Mouse (Mus musculus): ENCODE data around the gene Tmco5. TPM values are rescaled to one million over a fixed set of nuclear protein-coding genes. Genes with fewer than 3 reads are reported as not detected.

The Tmco5 gene
- not detected in 2 replicates for polyA plus RNA-seq (2015; fragmentation: Nextera tagmentation; extraction: Ambion mirVana)

GRCm38 (mm10) chr2:116878391-116878790 lies at the start of gene Tmco5:
Tmco5 (plus strand) TSS chr2:116878691.
- no peak within 1 kb of the TSS for H3K9ac ChIP-seq
- no peak within 1 kb of the TSS for H3K4me3 ChIP-seq (replicated peaks)
- H3K9me3 ChIP-seq (replicated peaks) = no peaks in the 10 kb centered on the region
- no peaks in the 10 kb centered on the region for H3K36me3 ChIP-seq
- no peak within 1 kb of the TSS for H3K4me2 ChIP-seq (replicated peaks)
- 87% methylated on average over 3 of the region's 3 CpGs for WGBS
- H3K27ac ChIP-seq (replicated peaks) = no peak within 1 kb of the TSS
- no peaks in the 10 kb centered on the region for H3K4me1 ChIP-seq
- no peaks in the 10 kb centered on the region for H3K27me3 ChIP-seq
- ATAC-seq (ENCODE audit: insufficient number of reproducible peaks, low FRiP score, low TSS enrichment, low read depth) = no peak

GRCm38 (mm10) chr2:116831863-116832262 lies 46.6 kb upstream of the Tmco5 start:
- Histone ChIP-seq H3K36me3 (no peaks in the 10 kb centered on the region), H3K4me1 (no peaks in the 10 kb centered on the region), H3K4me3 (replicated peaks) (no peak overlapping the region), H3K9me3 (replicated peaks) (no peaks in the 10 kb centered on the region), H3K27ac (replicated peaks) (no peak overlapping the region), H3K27me3 (no peaks in the 10 kb centered on the region), H3K9ac (no peak overlapping the region), H3K4me2 (replicated peaks) (no peak overlapping the region)
- ATAC-seq (ENCODE audit: insufficient number of reproducible peaks, low FRiP score, low TSS enrichment, low read depth) = no peak
- WGBS = 73% methylated on average over 11 of the region's 11 CpGs

- Histone ChIP-seq H3K4me1 (no peaks in the 10 kb centered on the region), H3K9me3 (replicated peaks) (no peaks in the 10 kb centered on the region), H3K4me2 (replicated peaks) (no peak overlapping the region), H3K27me3 (no peaks in the 10 kb centered on the region), H3K36me3 (no peaks in the 10 kb centered on the region), H3K9ac (no peak overlapping the region), H3K27ac (replicated peaks) (no peak overlapping the region), H3K4me3 (replicated peaks) (no peak overlapping the region)
- 51% methylated on average over 3 of the region's 3 CpGs for WGBS
- no peak for ATAC-seq (ENCODE audit: insufficient number of reproducible peaks, low FRiP score, low TSS enrichment, low read depth)
Measured at GRCm38 (mm10) chr2:116837829-116838228, 40.7 kb upstream of the Tmco5 start.

GRCm38 (mm10) chr2:116838538-116839197 lies 39.8 kb upstream of the Tmco5 start:
- Histone ChIP-seq H3K27ac (replicated peaks) (no peak overlapping the region), H3K4me2 (replicated peaks) (no peak overlapping the region)

GRCm38 (mm10) chr2:116849980-116850636 lies 28.4 kb upstream of the Tmco5 start:
- Histone ChIP-seq H3K36me3 (no peaks in the 10 kb centered on the region), H3K9ac (no peak overlapping the region), H3K4me3 (replicated peaks) (no peak overlapping the region), H3K27me3 (no peaks in the 10 kb centered on the region), H3K27ac (replicated peaks) (no peak overlapping the region), H3K9me3 (replicated peaks) (no peaks in the 10 kb centered on the region), H3K4me2 (replicated peaks) (no peak overlapping the region), H3K4me1 (peaks cover 7% of the 10 kb centered on the region; the same call in 1 of the 2 replicates)
- no peak for ATAC-seq (ENCODE audit: insufficient number of reproducible peaks, low FRiP score, low TSS enrichment, low read depth)
- 89% methylated on average over 20 of the region's 20 CpGs for WGBS

More at GRCm38 (mm10) chr2:116838538-116839197, 39.8 kb upstream of the Tmco5 start:
- no peaks in the 10 kb centered on the region for H3K27me3 ChIP-seq
- H3K9me3 ChIP-seq (replicated peaks) = no peaks in the 10 kb centered on the region
- 38% methylated on average over 8 of the region's 8 CpGs for WGBS
- no peak for ATAC-seq (ENCODE audit: insufficient number of reproducible peaks, low FRiP score, low TSS enrichment, low read depth)
- H3K36me3 ChIP-seq = no peaks in the 10 kb centered on the region
- no peak overlapping the region for H3K4me3 ChIP-seq (replicated peaks)
- H3K4me1 ChIP-seq = no peaks in the 10 kb centered on the region
- no peak overlapping the region for H3K9ac ChIP-seq

- WGBS = 72% methylated on average over 4 of the region's 4 CpGs
- no peak overlapping the region for H3K27ac ChIP-seq (replicated peaks)
- no peak for ATAC-seq (ENCODE audit: insufficient number of reproducible peaks, low FRiP score, low TSS enrichment, low read depth)
- H3K9ac ChIP-seq = no peak overlapping the region
- H3K36me3 ChIP-seq = no peaks in the 10 kb centered on the region
- H3K4me2 ChIP-seq (replicated peaks) = no peak overlapping the region
- no peak overlapping the region for H3K4me3 ChIP-seq (replicated peaks)
- H3K9me3 ChIP-seq (replicated peaks) = no peaks in the 10 kb centered on the region
- no peaks in the 10 kb centered on the region for H3K27me3 ChIP-seq
- H3K4me1 ChIP-seq = peaks cover 7% of the 10 kb centered on the region; the same call in 1 of the 2 replicates
Measured at GRCm38 (mm10) chr2:116851356-116851755, 27.1 kb upstream of the Tmco5 start.

GRCm38 (mm10) chr2:116852249-116852648 lies 26.2 kb upstream of the Tmco5 start:
- no peak overlapping the region for H3K27ac ChIP-seq (replicated peaks)

GRCm38 (mm10) chr2:116858703-116859102 lies 19.8 kb upstream of the Tmco5 start:
- Histone ChIP-seq H3K4me1 (no peaks in the 10 kb centered on the region), H3K36me3 (no peaks in the 10 kb centered on the region), H3K27ac (replicated peaks) (no peak overlapping the region), H3K4me2 (replicated peaks) (no peak overlapping the region), H3K4me3 (replicated peaks) (no peak overlapping the region), H3K9ac (no peak overlapping the region), H3K9me3 (replicated peaks) (no peaks in the 10 kb centered on the region), H3K27me3 (no peaks in the 10 kb centered on the region)
- WGBS = 63% methylated on average over 6 of the region's 6 CpGs
- no peak for ATAC-seq (ENCODE audit: insufficient number of reproducible peaks, low FRiP score, low TSS enrichment, low read depth)

More at GRCm38 (mm10) chr2:116852249-116852648, 26.2 kb upstream of the Tmco5 start:
- no peak overlapping the region for H3K4me3 ChIP-seq (replicated peaks)
- 0 out of 2 replicates have a peak, but pooled peaks have one; percentile 29 for ATAC-seq (ENCODE audit: insufficient number of reproducible peaks, low FRiP score, low TSS enrichment, low read depth)
- no peak overlapping the region for H3K4me2 ChIP-seq (replicated peaks)
- no peaks in the 10 kb centered on the region for H3K27me3 ChIP-seq
- H3K36me3 ChIP-seq = no peaks in the 10 kb centered on the region
- 21% methylated on average over 5 of the region's 5 CpGs for WGBS
- H3K9ac ChIP-seq = no peak overlapping the region
- no peaks in the 10 kb centered on the region for H3K9me3 ChIP-seq (replicated peaks)
- peaks cover 7% of the 10 kb centered on the region; the same call in 1 of the 2 replicates for H3K4me1 ChIP-seq

GRCm38 (mm10) chr2:116876955-116877615 lies 1.4 kb upstream of the Tmco5 start:
- Histone ChIP-seq H3K27ac (replicated peaks) (no peak overlapping the region), H3K4me3 (replicated peaks) (no peak overlapping the region), H3K4me1 (no peaks in the 10 kb centered on the region), H3K36me3 (no peaks in the 10 kb centered on the region), H3K9me3 (replicated peaks) (no peaks in the 10 kb centered on the region), H3K4me2 (replicated peaks) (no peak overlapping the region), H3K27me3 (no peaks in the 10 kb centered on the region), H3K9ac (no peak overlapping the region)
- ATAC-seq (ENCODE audit: insufficient number of reproducible peaks, low FRiP score, low TSS enrichment, low read depth) = no peak
- whole genome bisulfite sequencing = 42% methylated on average over 9 of the region's 9 CpGs

- H3K9me3 ChIP-seq (replicated peaks) = no peaks in the 10 kb centered on the region
- no peak overlapping the region for H3K4me2 ChIP-seq (replicated peaks)
- no peaks in the 10 kb centered on the region for H3K36me3 ChIP-seq
- 84% methylated on average over 3 of the region's 3 CpGs for WGBS
- H3K4me1 ChIP-seq = no peaks in the 10 kb centered on the region
- ATAC-seq (ENCODE audit: insufficient number of reproducible peaks, low FRiP score, low TSS enrichment, low read depth) = no peak
- H3K4me3 ChIP-seq (replicated peaks) = no peak overlapping the region
- no peak overlapping the region for H3K27ac ChIP-seq (replicated peaks)
- H3K9ac ChIP-seq = no peak overlapping the region
- H3K27me3 ChIP-seq = no peaks in the 10 kb centered on the region
Measured at GRCm38 (mm10) chr2:116879730-116880129, 1.2 kb downstream of the Tmco5 start.

- 0 out of 2 replicates have a peak, but pooled peaks have one; percentile 30 for ATAC-seq (ENCODE audit: insufficient number of reproducible peaks, low FRiP score, low TSS enrichment, low read depth)
- H3K4me3 ChIP-seq (replicated peaks) = peak overlapping the region; percentile 35
Measured at GRCm38 (mm10) chr2:116893316-116893987, 15.0 kb downstream of the Tmco5 start.

More at GRCm38 (mm10) chr2:116893316-116893987, 15.0 kb downstream of the Tmco5 start:
- Histone ChIP-seq H3K9ac (no peak overlapping the region), H3K4me1 (peaks cover 10% of the 10 kb centered on the region; the same call in 1 of the 2 replicates), H3K4me2 (replicated peaks) (peak overlapping the region; percentile 66), H3K9me3 (replicated peaks) (no peaks in the 10 kb centered on the region), H3K36me3 (no peaks in the 10 kb centered on the region), H3K27me3 (no peaks in the 10 kb centered on the region), H3K27ac (replicated peaks) (no peak overlapping the region)
- WGBS = 17% methylated on average over 14 of the region's 14 CpGs

Measured in embryonic facial prominence, embryonic 15.5 days (tissue).